Mouse (Mus musculus) lung, embryonic 14.5 days (tissue): Measurements from ENCODE around the gene Gm21992. TPM values are rescaled to one million over a fixed set of nuclear protein-coding genes. Genes with fewer than 3 reads are reported as not detected.

Experiments
- ATAC-seq: fragments of 200-750 bp; cut with Nextera tagmentation; 2 replicates; pipeline ENCODE4 v1.8.0; 2017; ENCODE audit warnings: mild to moderate bottlenecking, moderate TSS enrichment, moderate library complexity; ENCODE audit not compliant: insufficient read depth
- DNase-seq: peaks from one replicate; pipeline ENCODE4 v3.0.0-alpha.2; 2015
- H3K27ac ChIP-seq: fragments of 300-500 bp; sonication (generic); 2 replicates; pipeline ENCODE4 v1.5.1; 2014; ENCODE audit warnings: low read depth, mild to moderate bottlenecking, moderate library complexity
- H3K27me3 ChIP-seq: fragments of 300-500 bp; sonication (generic); 2 replicates; pipeline ENCODE4 v1.6.1; 2014; ENCODE audit warnings: low read length, control low read depth; ENCODE audit not compliant: insufficient read depth
- H3K36me3 ChIP-seq: fragments of 300-500 bp; sonication (generic); 2 replicates; pipeline ENCODE4 v1.6.1; 2014; ENCODE audit warnings: control low read depth; ENCODE audit not compliant: insufficient read depth
- H3K4me1 ChIP-seq: fragments of 300-500 bp; sonication (generic); 2 replicates; pipeline ENCODE4 v1.6.1; 2014; ENCODE audit warnings: antibody characterized with exemption, control low read depth; ENCODE audit not compliant: insufficient read depth
- H3K4me2 ChIP-seq: fragments of 300-500 bp; sonication (generic); 2 replicates; pipeline ENCODE4 v1.6.1; 2014; ENCODE audit warnings: mild to moderate bottlenecking
- H3K4me3 ChIP-seq: fragments of 300-500 bp; sonication (generic); 2 replicates; pipeline ENCODE4 v1.5.1; 2014; ENCODE audit warnings: low read depth, low read length
- H3K9ac ChIP-seq: fragments of 300-500 bp; sonication (generic); 2 replicates; pipeline ENCODE4 v1.6.1; 2014
- H3K9me3 ChIP-seq: fragments of 300-500 bp; sonication (generic); 2 replicates; pipeline ENCODE4 v1.6.1; 2016; ENCODE audit warnings: low read depth, low read length, control low read depth
- CTCF ChIP-seq: IDR thresholded peaks from 2 replicates; pipeline ENCODE4 v1.5.1; 2016; ENCODE audit warnings: antibody characterized with exemption, low read depth
- WGBS: fragments of 180-500 bp; shearing (Covaris S2); extraction: QIAGEN DNeasy Blood & Tissue Kit; methylation state at CpG from one replicate; pipeline ENCODE4 v1.1.7; 2014; 5-methylcytosine and 5-hydroxymethylcytosine counted together
- polyA plus RNA-seq: library from polyadenylated mRNA; unstranded; fragments of >200 nt; fragmentation: Nextera tagmentation; extraction: Ambion mirVana; gene quantifications from 2 replicates; pipeline ENCODE4 v1.2.1, GENCODE M21; 2014

The Gm21992 gene
- polyA plus RNA-seq, 1 experiment from 2014 or later, result 25.3 TPM

DNA sequence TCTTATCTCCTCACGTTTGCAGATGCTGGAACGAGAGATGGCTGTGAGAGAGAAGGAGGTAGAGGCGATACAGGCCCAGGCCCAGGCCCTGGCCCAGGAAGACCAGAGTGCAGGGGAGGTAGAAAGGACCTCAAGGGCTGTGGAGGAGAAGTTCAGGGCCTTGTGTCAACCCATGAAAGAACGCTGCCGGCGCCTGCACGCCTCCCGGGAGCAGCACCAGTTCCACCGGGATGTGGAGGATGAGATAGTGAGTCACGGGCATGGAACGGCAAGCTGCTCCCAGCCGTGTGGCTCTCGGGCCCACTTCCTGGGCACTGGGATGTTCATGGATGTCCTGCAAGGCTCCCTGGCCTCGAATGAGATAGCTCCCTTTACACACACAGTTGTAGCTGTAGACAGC is 67.4 kb downstream of the Gm21992 start:
- H3K27me3 ChIP-seq, result no peaks in the 10 kb centered on the region
- H3K27ac ChIP-seq, result no peak overlapping the region

GRCm38 (mm10) chr19:4743524-4743923 is 67.9 kb downstream of the Gm21992 start:
- Histone ChIP-seq H3K4me3 (no peak overlapping the region), H3K27me3 (no peaks in the 10 kb centered on the region), H3K9me3 (no peaks in the 10 kb centered on the region), H3K36me3 (no peaks in the 10 kb centered on the region), H3K4me1 (no peaks in the 10 kb centered on the region), H3K27ac (no peak overlapping the region), H3K9ac (no peak overlapping the region), H3K4me2 (no peak overlapping the region)
- peak; percentile 70 for TF ChIP-seq CTCF
- no peak for ATAC-seq
- DNase-seq, result peak; percentile 75
- WGBS, result 41% methylated on average over 5 of the region's 5 CpGs

More for the DNA sequence above, 67.4 kb downstream of the Gm21992 start:
- Histone ChIP-seq H3K4me2 (no peak overlapping the region), H3K4me1 (no peaks in the 10 kb centered on the region), H3K9me3 (no peaks in the 10 kb centered on the region), H3K9ac (no peak overlapping the region), H3K36me3 (no peaks in the 10 kb centered on the region), H3K4me3 (no peak overlapping the region)
- WGBS, result 78% methylated on average over 14 of the region's 14 CpGs
- TF ChIP-seq CTCF, result no peak
- no peak for DNase-seq
- ATAC-seq, result no peak

- H3K36me3 ChIP-seq, result no peaks in the 10 kb centered on the region
- H3K9ac ChIP-seq, result no peak overlapping the region
- no peak overlapping the region for H3K4me2 ChIP-seq
- WGBS, result 90% methylated on average over 6 of the region's 6 CpGs
- ATAC-seq (no peak), DNase-seq (no peak)
- no peak for TF ChIP-seq CTCF
- H3K27ac ChIP-seq, result no peak overlapping the region
- H3K4me3 ChIP-seq, result no peak overlapping the region
- no peaks in the 10 kb centered on the region for H3K4me1 ChIP-seq
- no peaks in the 10 kb centered on the region for H3K9me3 ChIP-seq
- no peaks in the 10 kb centered on the region for H3K27me3 ChIP-seq
Measured at GRCm38 (mm10) chr19:4742229-4742628, 69.2 kb downstream of the Gm21992 start.

DNA sequence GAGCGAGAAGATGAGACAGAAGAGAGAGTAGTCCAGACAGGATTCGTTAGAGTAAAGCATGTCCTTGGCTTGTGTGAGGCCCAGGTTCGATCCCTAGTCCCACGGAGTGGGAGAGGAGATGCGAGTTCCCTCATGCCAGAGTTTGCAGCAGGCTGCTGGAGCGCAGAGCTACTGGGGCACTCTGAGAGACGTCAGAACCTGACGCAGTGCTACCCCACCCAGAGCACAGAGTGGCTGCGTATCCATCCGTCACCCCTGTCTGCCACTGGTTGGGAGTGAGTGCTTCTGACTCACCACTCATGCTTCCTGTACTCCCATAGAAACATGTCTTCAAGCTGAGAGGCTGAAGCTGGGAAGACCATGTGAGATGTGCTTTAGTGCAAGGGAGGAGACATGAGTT is 69.9 kb downstream of the Gm21992 start:
- WGBS, result 73% methylated on average over 10 of the region's 10 CpGs

DNA sequence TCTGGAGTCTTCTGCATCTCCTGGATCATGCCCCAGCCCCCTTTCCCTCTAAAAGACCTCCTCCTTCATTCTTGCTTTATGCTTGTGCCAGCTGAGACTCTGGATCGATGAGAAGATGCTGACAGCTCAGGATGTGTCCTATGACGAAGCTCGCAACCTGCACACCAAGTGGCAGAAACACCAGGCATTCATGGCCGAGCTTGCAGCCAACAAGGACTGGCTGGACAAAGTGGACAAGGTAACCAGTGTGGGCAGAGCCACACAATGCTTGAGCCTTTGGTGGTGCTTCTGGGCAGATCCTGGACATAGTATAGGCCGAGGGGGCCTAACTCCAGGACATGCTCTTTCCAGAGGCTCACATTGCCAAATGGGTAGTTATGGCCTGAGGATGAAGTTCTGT is 71.7 kb downstream of the Gm21992 start:
- WGBS, result 81% methylated on average over 5 of the region's 5 CpGs
- no peak overlapping the region for H3K4me3 ChIP-seq
- no peak for TF ChIP-seq CTCF

More for the DNA sequence above, 69.9 kb downstream of the Gm21992 start:
- DNase-seq, result no peak
- Histone ChIP-seq H3K4me2 (no peak overlapping the region), H3K36me3 (no peaks in the 10 kb centered on the region), H3K27me3 (no peaks in the 10 kb centered on the region), H3K9me3 (no peaks in the 10 kb centered on the region), H3K27ac (no peak overlapping the region), H3K4me1 (no peaks in the 10 kb centered on the region), H3K9ac (no peak overlapping the region), H3K4me3 (no peak overlapping the region)
- TF ChIP-seq CTCF, result no peak
- no peak for ATAC-seq

DNA sequence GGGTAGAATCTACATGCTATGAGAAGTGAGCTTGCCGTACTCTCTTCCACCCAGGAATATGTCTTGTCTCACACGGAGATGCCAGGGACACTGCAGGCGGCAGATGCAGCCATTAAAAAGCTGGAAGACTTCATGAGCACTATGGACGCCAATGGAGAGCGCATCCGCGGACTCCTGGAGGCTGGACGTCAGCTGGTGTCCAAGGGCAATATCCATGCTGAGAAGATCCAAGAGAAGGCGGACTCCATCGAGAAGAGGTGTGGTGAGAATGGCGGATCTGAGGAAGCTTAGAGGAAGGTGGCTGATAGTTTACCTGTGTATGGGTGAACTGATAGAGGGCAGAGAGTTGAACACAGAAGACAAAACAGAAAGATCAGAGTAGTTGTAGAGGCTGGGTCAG is 72.4 kb downstream of the Gm21992 start:
- H3K27me3 ChIP-seq, result no peaks in the 10 kb centered on the region
- no peak for TF ChIP-seq CTCF
- 90% methylated on average over 11 of the region's 11 CpGs for WGBS
- no peak for DNase-seq
- no peaks in the 10 kb centered on the region for H3K4me1 ChIP-seq
- H3K4me2 ChIP-seq, result no peak overlapping the region
- H3K9me3 ChIP-seq, result no peaks in the 10 kb centered on the region
- no peak overlapping the region for H3K4me3 ChIP-seq
- no peaks in the 10 kb centered on the region for H3K36me3 ChIP-seq
- H3K9ac ChIP-seq, result no peak overlapping the region
- H3K27ac ChIP-seq, result no peak overlapping the region
- no peak for ATAC-seq

More for the DNA sequence above, 71.7 kb downstream of the Gm21992 start:
- DNase-seq (no peak), ATAC-seq (no peak)
- Histone ChIP-seq H3K4me2 (no peak overlapping the region), H3K4me1 (no peaks in the 10 kb centered on the region), H3K36me3 (no peaks in the 10 kb centered on the region), H3K9me3 (no peaks in the 10 kb centered on the region), H3K27ac (no peak overlapping the region), H3K9ac (no peak overlapping the region), H3K27me3 (no peaks in the 10 kb centered on the region)

DNA sequence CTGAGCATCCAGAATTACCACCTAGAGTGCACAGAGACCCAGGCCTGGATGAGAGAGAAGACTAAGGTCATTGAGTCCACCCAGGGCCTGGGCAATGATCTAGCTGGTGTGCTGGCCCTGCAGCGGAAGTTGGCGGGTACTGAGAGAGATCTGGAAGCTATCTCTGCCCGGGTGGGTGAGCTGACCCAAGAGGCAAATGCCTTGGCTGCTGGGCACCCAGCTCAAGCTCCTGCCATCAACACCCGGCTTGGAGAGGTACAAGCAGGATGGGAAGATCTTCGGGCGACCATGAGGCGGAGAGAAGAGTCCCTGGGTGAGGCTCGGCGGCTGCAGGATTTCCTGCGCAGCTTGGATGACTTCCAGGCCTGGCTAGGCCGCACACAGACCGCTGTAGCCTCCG is 73.5 kb downstream of the Gm21992 start:
- DNase-seq (no peak), ATAC-seq (no peak)
- Histone ChIP-seq H3K27ac (no peak overlapping the region), H3K4me1 (no peaks in the 10 kb centered on the region), H3K36me3 (no peaks in the 10 kb centered on the region), H3K27me3 (no peaks in the 10 kb centered on the region), H3K4me2 (no peak overlapping the region), H3K9me3 (no peaks in the 10 kb centered on the region), H3K9ac (no peak overlapping the region), H3K4me3 (no peak overlapping the region)
- no peak for TF ChIP-seq CTCF
- WGBS, result 82% methylated on average over 13 of the region's 13 CpGs

DNA sequence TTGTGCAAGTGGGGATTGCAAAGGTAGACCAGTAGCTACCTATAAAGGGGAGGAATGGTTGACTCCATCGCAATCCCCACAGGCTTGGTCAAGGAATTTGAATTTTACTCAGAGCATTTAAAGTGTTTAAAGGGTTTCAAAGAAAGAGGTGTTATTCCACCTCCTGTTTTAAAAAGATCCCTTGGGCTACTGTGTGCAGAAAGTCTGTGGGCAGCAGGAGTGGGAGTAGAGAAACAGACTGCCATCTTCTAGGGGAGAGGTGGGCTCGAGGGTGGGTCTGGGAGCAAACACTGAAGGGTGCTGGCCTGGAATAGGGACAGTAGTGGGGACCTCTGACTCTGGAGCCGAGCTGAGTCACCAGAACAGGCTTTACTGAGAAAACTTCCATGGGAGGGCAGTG is 78.4 kb downstream of the Gm21992 start:
- TF ChIP-seq CTCF, result no peak
- Histone ChIP-seq H3K4me1 (no peaks in the 10 kb centered on the region), H3K4me2 (no peak overlapping the region), H3K9me3 (no peaks in the 10 kb centered on the region), H3K9ac (no peak overlapping the region), H3K36me3 (no peaks in the 10 kb centered on the region), H3K4me3 (no peak overlapping the region), H3K27ac (no peak overlapping the region), H3K27me3 (no peaks in the 10 kb centered on the region)
- no peak for DNase-seq
- 78% methylated on average over 3 of the region's 3 CpGs for WGBS
- ATAC-seq, result no peak
